Mouse (Mus musculus) urinary bladder, postnatal 25 days (tissue): Measurements from ENCODE around the gene Arhgef10l.

Source experiments
- DNase-seq: peaks from one replicate; pipeline ENCODE4 v3.0.0; 2022; ENCODE audit warnings: low spot score

Gene Arhgef10l

DNA sequence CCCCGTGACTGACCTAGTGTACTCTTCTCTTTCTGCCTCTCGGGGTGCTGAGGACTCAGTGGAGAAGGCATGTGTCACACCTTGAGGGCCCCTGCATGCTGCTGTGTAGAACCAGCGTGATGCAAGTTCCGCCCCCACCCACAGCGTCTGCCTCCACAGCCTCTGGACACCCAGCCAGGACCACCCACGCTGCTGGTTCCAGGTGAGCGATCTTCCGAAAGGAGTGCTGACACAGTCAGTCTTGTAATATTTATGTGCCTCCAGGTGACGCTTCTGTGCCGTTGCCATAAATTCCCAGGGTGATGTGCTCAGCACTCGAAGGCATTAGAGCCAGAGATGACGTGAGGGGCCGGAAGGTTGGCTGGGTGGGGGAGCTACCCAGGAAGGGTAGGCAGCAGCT is 140.9 kb downstream of the Arhgef10l start:
- no peak for DNase-seq

- no peak for DNase-seq
These were observed 142.9 kb downstream of the Arhgef10l start for GRCm38 (mm10) chr4:140522873-140523272.

DNA sequence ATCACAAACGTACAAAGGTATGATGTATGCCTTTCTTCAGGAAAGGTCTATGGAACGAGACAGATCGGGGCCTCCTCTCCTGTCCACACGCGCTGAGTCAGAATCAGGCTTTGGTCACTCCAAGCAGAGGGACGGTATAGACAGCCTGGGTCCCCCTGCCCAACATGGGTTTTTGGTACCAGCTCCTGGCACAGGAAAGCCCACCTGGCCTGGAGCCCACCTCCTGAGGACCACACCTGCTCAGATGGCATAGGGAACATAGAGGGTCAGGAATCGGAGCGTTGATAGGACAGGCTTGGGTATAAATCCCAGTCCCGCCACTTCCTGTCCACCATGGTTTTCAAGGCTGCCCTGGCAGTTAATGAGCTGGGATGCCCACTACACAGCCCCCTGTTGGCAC is 145.1 kb downstream of the Arhgef10l start:
- DNase-seq = no peak

GRCm38 (mm10) chr4:140513797-140514196 is 152.0 kb downstream of the Arhgef10l start:
- DNase-seq = no peak

DNA sequence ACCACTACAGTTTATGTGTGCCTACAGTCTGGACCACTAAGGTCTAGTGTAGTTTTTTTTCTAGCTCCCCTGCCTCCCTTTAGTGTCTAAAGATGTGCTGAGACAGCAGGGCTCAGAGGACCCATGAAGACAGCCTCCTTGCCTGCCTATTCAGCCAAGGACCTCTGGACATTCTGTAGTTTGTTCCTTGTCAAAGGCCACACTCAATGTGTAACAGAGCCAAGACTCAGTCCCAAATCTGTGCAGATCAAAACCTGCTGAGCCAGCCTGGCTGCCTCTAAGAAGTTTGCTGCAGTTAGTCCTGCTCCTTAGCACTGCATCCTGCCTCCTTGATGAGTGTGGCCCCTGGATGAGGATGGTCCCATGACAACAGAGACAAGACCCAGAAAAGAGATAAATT is 156.0 kb downstream of the Arhgef10l start:
- no peak for DNase-seq

DNA sequence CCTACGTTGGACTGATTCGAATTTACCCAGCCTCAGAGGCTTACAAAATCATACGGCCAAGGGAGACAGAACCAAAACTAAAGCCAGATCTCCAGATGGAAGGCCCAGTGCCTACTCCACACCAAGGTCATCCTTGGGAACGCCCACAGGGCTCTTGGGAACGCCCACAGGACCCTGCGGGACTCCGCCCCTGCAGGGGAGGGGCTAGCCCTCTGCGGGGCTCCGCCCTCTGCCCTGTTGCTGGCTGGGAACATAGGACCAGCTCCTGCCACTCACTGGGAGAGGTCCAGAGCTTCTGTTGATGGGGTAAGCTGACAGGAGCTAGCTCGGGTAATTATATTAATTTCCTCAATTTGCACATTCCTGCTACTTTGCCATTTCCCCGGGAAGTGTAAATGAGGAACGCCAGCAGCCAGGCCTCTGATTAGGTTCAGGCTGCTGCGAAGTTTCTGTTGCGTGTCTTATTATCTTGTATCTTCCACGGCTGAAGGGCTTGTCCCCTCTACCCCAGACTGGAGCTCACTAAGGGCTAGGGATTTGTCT is 158.6 kb downstream of the Arhgef10l start:
- no peak for DNase-seq

- DNase-seq = no peak
These were observed 160.2 kb downstream of the Arhgef10l start for GRCm38 (mm10) chr4:140505608-140506002.

DNA sequence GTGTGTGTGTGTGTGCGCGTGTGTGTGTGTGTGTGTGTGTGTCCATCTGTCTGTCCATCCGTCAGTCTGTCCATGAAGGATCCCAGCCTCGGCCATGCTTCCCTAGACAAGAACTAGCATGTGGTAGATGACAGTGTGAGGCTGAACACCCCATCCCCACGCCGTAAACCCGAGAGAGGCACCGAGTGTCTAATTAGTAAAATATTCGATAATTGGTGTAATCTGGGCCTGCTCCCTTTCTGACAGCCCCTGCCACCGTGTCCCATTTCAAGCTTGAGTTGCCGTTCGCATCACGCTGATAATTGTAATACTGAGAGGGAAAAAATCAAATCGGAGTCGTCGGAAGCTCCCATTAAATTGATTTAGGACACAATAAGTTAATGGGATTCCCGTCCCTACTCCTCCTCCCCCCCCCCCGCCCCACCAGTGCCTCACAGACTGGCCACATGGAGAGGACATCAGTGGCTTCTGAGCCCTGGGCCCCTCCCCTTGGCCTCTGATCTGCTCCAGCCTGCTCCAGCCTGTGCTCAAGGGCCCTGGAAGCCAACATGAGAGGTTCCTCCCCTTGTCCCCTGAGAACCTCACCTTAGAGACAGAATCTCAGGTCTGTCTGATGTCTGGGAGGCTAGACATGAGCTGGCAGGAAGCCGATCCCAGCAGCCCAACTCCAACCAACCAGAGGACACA is 160.7 kb downstream of the Arhgef10l start:
- no peak for DNase-seq

- DNase-seq = no peak
These were observed 161.5 kb downstream of the Arhgef10l start for GRCm38 (mm10) chr4:140504067-140504913.

DNA sequence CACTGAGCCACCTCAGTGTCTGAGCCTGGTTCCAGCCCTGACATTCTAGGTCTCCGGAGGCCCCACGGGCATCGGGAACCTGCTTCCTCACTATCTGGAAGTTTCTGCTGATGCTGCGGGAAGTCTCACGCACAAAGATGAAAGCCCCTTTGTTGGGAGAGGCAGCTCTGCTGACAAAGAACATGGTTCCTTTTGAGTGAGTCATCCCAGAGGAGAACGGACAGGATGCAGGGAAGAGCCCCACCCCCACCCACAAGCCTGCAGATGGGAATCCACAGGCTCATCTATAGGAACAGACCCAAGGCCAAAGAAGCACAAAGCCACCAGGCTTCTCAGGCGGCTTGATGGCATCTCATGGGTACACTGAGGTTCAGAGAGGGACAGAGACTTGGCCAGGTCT is 165.0 kb downstream of the Arhgef10l start:
- no peak for DNase-seq

GRCm38 (mm10) chr4:140499571-140499970 is 166.2 kb downstream of the Arhgef10l start:
- DNase-seq = no peak

GRCm38 (mm10) chr4:140497169-140497568 is 168.6 kb downstream of the Arhgef10l start:
- no peak for DNase-seq

DNA sequence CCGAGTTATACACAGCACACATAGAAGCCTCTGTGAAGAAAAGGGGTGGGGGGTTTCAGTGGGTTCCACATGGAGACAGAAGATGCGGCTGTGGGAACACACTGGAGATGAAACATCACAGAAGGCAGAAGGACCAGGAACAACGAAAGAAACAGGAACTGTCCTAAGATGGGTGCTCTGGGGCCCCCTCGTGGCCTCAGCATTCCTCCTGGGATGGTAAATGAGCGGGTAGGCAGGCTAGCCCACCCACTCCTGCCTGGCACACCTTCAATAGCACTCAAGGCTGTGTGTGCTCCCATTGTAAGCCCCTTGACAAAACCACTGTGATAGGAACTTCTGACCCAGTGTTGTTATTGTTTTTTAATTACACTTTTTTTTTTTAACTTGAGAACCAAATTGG is 174.3 kb downstream of the Arhgef10l start:
- no peak for DNase-seq

GRCm38 (mm10) chr4:140485442-140485841 is 180.4 kb downstream of the Arhgef10l start:
- no peak for DNase-seq

- no peak for DNase-seq
These were observed 182.7 kb downstream of the Arhgef10l start for GRCm38 (mm10) chr4:140483134-140483533.

GRCm38 (mm10) chr4:140480369-140481067 is 185.3 kb downstream of the Arhgef10l start:
- DNase-seq = no peak

DNA sequence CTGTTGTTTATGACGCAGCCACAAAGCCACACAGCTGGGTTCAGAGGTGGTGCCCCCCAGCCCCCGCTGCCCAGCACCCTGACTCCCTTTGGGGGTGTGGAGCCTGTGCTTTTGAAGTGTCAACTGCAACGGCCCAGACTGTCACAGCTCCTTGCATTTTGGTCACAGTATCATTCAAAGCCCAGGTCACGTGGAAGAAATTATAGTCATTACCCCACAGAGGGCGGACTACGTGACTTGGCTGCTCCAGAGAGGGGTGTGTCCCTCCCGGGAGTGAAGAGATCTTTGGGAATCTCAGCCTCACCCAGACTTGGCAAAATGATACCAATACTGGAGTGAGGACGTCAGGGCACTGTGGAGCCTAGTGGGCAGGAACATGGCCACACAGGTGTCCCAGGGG is 190.6 kb downstream of the Arhgef10l start:
- DNase-seq = no peak

DNA sequence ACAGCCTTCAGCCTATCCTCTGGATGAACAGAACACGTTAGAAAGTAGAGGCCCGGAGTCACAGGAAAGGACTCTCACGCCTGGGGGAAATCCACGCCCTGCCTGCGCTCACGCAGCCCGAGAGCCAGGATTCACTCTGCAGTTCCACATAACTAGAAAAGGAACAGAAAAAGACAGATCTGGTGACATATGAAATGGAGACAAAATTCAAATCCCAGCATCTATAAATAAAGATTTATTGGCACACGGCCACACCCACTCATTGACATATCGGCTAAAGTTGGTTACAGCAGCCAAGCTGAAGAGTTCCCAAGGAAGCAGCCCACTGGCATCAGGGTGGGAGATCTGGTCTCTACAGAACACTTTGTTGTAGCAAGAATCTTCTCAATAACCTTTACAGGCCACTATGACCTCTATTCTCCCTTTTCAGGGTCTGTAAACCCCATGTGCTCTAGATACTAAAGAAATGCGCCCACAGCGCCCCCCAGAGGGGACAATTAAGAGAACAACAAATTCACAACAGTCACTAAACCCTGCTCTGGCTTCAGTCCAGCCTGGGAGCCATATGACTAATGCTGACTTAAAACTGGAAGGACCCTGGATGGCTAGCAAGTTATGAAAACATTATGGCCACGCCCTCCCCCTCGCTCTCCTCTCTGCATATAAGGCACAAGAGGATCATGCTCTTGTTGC is 195.9 kb downstream of the Arhgef10l start:
- DNase-seq = peak; percentile 5

GRCm38 (mm10) chr4:140467254-140467791 is 198.5 kb downstream of the Arhgef10l start:
- DNase-seq = no peak
